ENCODE assay signal across 8 mouse cellular contexts in genomic region chr7:4995268-4996002, GRCm38 (mm10). TPM values are rescaled to one million over a fixed set of nuclear protein-coding genes. Genes with fewer than 3 reads are reported as not detected.
DNase-seq lines count a peak whose midpoint lies in the region; ATAC-seq and TF ChIP-seq lines count a peak whose summit lies in the region.

No protein-coding gene starts in this region.

- peak overlapping the region; percentile 65 for H3K4me2 ChIP-seq in liver, embryonic 11.5 days
- peak overlapping the region; percentile 93 for H3K4me2 ChIP-seq in stomach, postnatal 0 days (replicated peaks; ENCODE audit: low read depth)

- no peak for ATAC-seq in cerebellum, adult (ENCODE audit: insufficient number of reproducible peaks, low FRiP score, low TSS enrichment)
- peak; percentile 22; the same call in 1 of the 2 replicates for ATAC-seq in liver, embryonic 11.5 days (replicated peaks; ENCODE audit: low FRiP score)
- no peak for ATAC-seq in stomach, postnatal 0 days (ENCODE audit: low FRiP score, low TSS enrichment)

- no peaks in the 10 kb centered on the region for H3K9me3 ChIP-seq in liver, embryonic 11.5 days (ENCODE audit: control insufficient read depth, low read length)
- H3K9me3 ChIP-seq in stomach, postnatal 0 days (ENCODE audit: control insufficient read depth, low read length) = no peaks in the 10 kb centered on the region

- peak overlapping the region; percentile 57 for H3K9ac ChIP-seq in liver, embryonic 11.5 days (ENCODE audit: low read depth, low read length)
- peak overlapping the region; percentile 84 for H3K9ac ChIP-seq in stomach, postnatal 0 days (ENCODE audit: low read length)

- peak overlapping the region; percentile 85 for H3K4me3 ChIP-seq in cerebellum, adult 2 months (replicated peaks; ENCODE audit: insufficient read depth, low read depth, low read length)
- H3K4me3 ChIP-seq in thymus, adult 2 months (ENCODE audit: control insufficient read depth, insufficient read depth, low read length) = peak overlapping the region; percentile 90
- H3K4me3 ChIP-seq in liver, embryonic 11.5 days (ENCODE audit: low read depth, low read length) = peak overlapping the region; percentile 57
- H3K4me3 ChIP-seq in stomach, postnatal 0 days (ENCODE audit: low read depth, low read length) = peak overlapping the region; percentile 72

- H3K27me3 ChIP-seq in cerebellum, adult 2 months (ENCODE audit: control insufficient read depth, insufficient read depth, low read length) = no peaks in the 10 kb centered on the region
- no peaks in the 10 kb centered on the region for H3K27me3 ChIP-seq in thymus, adult 2 months (ENCODE audit: control insufficient read depth, insufficient read depth, low read length)
- peaks cover 46% of the 10 kb centered on the region for H3K27me3 ChIP-seq in liver, embryonic 11.5 days (replicated peaks; ENCODE audit: control insufficient read depth, insufficient read depth, low read length)
- H3K27me3 ChIP-seq in stomach, postnatal 0 days (ENCODE audit: control insufficient read depth, insufficient read depth, low read length) = no peaks in the 10 kb centered on the region

- no peak for TF ChIP-seq EP300 in stomach, postnatal 0 days (optimal IDR thresholded peaks at IDR 0.05)

- no peak for TF ChIP-seq CTCF in cerebellum, adult 2 months (IDR thresholded peaks at IDR 0.05; ENCODE audit: borderline replicate concordance, insufficient read depth, low read depth, low read length)
- TF ChIP-seq CTCF in thymus, adult 2 months (IDR thresholded peaks at IDR 0.05; ENCODE audit: borderline replicate concordance, control insufficient read depth, extremely low read depth, insufficient read depth, low read length, poor library complexity) = no peak
- no peak for TF ChIP-seq CTCF in stomach, postnatal 0 days (IDR thresholded peaks at IDR 0.05; ENCODE audit: low read depth)

- DNase-seq in cerebellum, adult 2 months = no peak
- DNase-seq in thymus, adult 2 months = peak; percentile 7
- DNase-seq in thymus, postnatal 0 days (ENCODE audit: low spot score) = no peak
- DNase-seq in liver, embryonic 11.5 days (ENCODE audit: low spot score) = no peak
- DNase-seq in stomach, postnatal 0 days (ENCODE audit: low spot score) = no peak
- DNase-seq in adrenal gland, postnatal 14 days = no peak
- no peak for DNase-seq in adrenal gland, adult 2 months

- 4% methylated on average over 19 of the region's 19 CpGs for WGBS in cerebellum, adult 2 months
- 12% methylated on average over 19 of the region's 19 CpGs for WGBS in thymus, adult 2 months
- WGBS in liver, embryonic 11.5 days = 8% methylated on average over 19 of the region's 19 CpGs
- 3% methylated on average over 19 of the region's 19 CpGs for WGBS in stomach, postnatal 0 days

- peaks cover 3% of the 10 kb centered on the region for H3K4me1 ChIP-seq in cerebellum, adult 2 months (ENCODE audit: control insufficient read depth, insufficient read depth, low read length)
- H3K4me1 ChIP-seq in thymus, adult 2 months (replicated peaks; ENCODE audit: control insufficient read depth, insufficient read depth, low read length) = peaks cover 18% of the 10 kb centered on the region
- peaks cover 5% of the 10 kb centered on the region; the same call in 1 of the 2 replicates for H3K4me1 ChIP-seq in liver, embryonic 11.5 days (replicated peaks; ENCODE audit: control insufficient read depth, insufficient read depth, low read length)
- H3K4me1 ChIP-seq in stomach, postnatal 0 days (replicated peaks; ENCODE audit: control insufficient read depth, insufficient read depth) = 0 out of 2 replicates have a peak, but pooled peaks cover 4% of the 10 kb centered on the region

- peak overlapping the region; percentile 60 for H3K27ac ChIP-seq in cerebellum, adult 2 months (ENCODE audit: insufficient read depth, low read length)
- H3K27ac ChIP-seq in thymus, adult 2 months (ENCODE audit: control insufficient read depth, insufficient read depth, low read length) = no peak overlapping the region
- no peak overlapping the region for H3K27ac ChIP-seq in liver, embryonic 11.5 days (ENCODE audit: low read depth, low read length)
- peak overlapping the region; percentile 70; the same call in 1 of the 2 replicates for H3K27ac ChIP-seq in stomach, postnatal 0 days (replicated peaks)

- TF ChIP-seq POLR2A in cerebellum, adult 2 months (IDR thresholded peaks at IDR 0.05; ENCODE audit: borderline replicate concordance, insufficient read depth, low read length) = no peak
- no peak for TF ChIP-seq POLR2A in thymus, adult 2 months (IDR thresholded peaks at IDR 0.05; ENCODE audit: control insufficient read depth, extremely low read depth, insufficient read depth, low read length, poor library complexity)

- H3K36me3 ChIP-seq in thymus, adult 2 months (ENCODE audit: control insufficient read depth, insufficient read depth, low read length) = no peaks in the 10 kb centered on the region
- peaks cover 5% of the 10 kb centered on the region; the same call in 1 of the 2 replicates for H3K36me3 ChIP-seq in liver, embryonic 11.5 days (ENCODE audit: control insufficient read depth, insufficient read depth, low read length)
- H3K36me3 ChIP-seq in stomach, postnatal 0 days (ENCODE audit: control insufficient read depth, insufficient read depth, low read length) = peaks cover 7% of the 10 kb centered on the region; the same call in 1 of the 2 replicates

RNA-seq across cellular contexts. Expression of gene Zfp579, which starts 0.5 kb away (rescaled TPM):
- 64.8 and 65.2 TPM in 2 replicates for polyA plus RNA-seq in cerebellum, adult 2 months (2012; rRNA removed)
- polyA plus RNA-seq in thymus, adult 2 months (2012; rRNA removed) = 125 and 133 TPM in 2 replicates
- 18.7 and 22.3 TPM in 2 replicates for polyA plus RNA-seq in thymus, postnatal 0 days (2015; fragmentation: Nextera tagmentation; extraction: Ambion mirVana)
- 13.7 and 16.8 TPM in 2 replicates for polyA plus RNA-seq in liver, embryonic 11.5 days (2014; fragmentation: Nextera tagmentation; extraction: Ambion mirVana)
- polyA plus RNA-seq in stomach, postnatal 0 days (2015; fragmentation: Nextera tagmentation; extraction: Ambion mirVana) = 10.9 and 15.0 TPM in 2 replicates
- total RNA-seq in adrenal gland, postnatal 14 days (2021) = 17.8 and 20.5 TPM in 2 replicates
- total RNA-seq in adrenal gland, adult 2 months (2021) = 10 to 100 TPM; 18.2 to 21.5 TPM
- polyA plus RNA-seq in adrenal gland, adult 2 months (2012; rRNA removed) = 74.5 and 94.4 TPM in 2 replicates

RNA-seq across cellular contexts. Expression of gene Zfp524, which starts 18.8 kb away (rescaled TPM):
- polyA plus RNA-seq in cerebellum, adult 2 months (2012; rRNA removed) = 14.4 and 14.9 TPM in 2 replicates
- 52.2 and 54.6 TPM in 2 replicates for polyA plus RNA-seq in thymus, adult 2 months (2012; rRNA removed)
- 14.9 and 18.2 TPM in 2 replicates for polyA plus RNA-seq in thymus, postnatal 0 days (2015; fragmentation: Nextera tagmentation; extraction: Ambion mirVana)
- polyA plus RNA-seq in liver, embryonic 11.5 days (2014; fragmentation: Nextera tagmentation; extraction: Ambion mirVana) = 13.9 and 14.0 TPM in 2 replicates
- 14.0 and 16.3 TPM in 2 replicates for polyA plus RNA-seq in stomach, postnatal 0 days (2015; fragmentation: Nextera tagmentation; extraction: Ambion mirVana)
- total RNA-seq in adrenal gland, postnatal 14 days (2021) = 11.7 and 12.9 TPM in 2 replicates
- total RNA-seq in adrenal gland, adult 2 months (2021) = 10 to 100 TPM; 13.0 to 13.8 TPM
- 35.0 and 36.4 TPM in 2 replicates for polyA plus RNA-seq in adrenal gland, adult 2 months (2012; rRNA removed)

RNA-seq across cellular contexts. Expression of gene Fiz1, which starts 19.1 kb away (rescaled TPM):
- polyA plus RNA-seq in cerebellum, adult 2 months (2012; rRNA removed) = 28.2 and 29.8 TPM in 2 replicates
- 79.3 and 85.2 TPM in 2 replicates for polyA plus RNA-seq in thymus, adult 2 months (2012; rRNA removed)
- 32.3 and 33.5 TPM in 2 replicates for polyA plus RNA-seq in thymus, postnatal 0 days (2015; fragmentation: Nextera tagmentation; extraction: Ambion mirVana)
- 37.1 and 40.8 TPM in 2 replicates for polyA plus RNA-seq in liver, embryonic 11.5 days (2014; fragmentation: Nextera tagmentation; extraction: Ambion mirVana)
- 14.9 and 17.8 TPM in 2 replicates for polyA plus RNA-seq in stomach, postnatal 0 days (2015; fragmentation: Nextera tagmentation; extraction: Ambion mirVana)
- 22.7 and 25.8 TPM in 2 replicates for total RNA-seq in adrenal gland, postnatal 14 days (2021)
- 10 to 100 TPM; 24.1 to 24.7 TPM for total RNA-seq in adrenal gland, adult 2 months (2021)
- 31.5 and 32.2 TPM in 2 replicates for polyA plus RNA-seq in adrenal gland, adult 2 months (2012; rRNA removed)

RNA-seq across cellular contexts. Expression of gene Gm44973, which starts 19.9 kb away (rescaled TPM):
- polyA plus RNA-seq in cerebellum, adult 2 months (2012; rRNA removed) = not detected in 2 replicates
- polyA plus RNA-seq in thymus, adult 2 months (2012; rRNA removed) = not detected in 2 replicates
- 2.9 and 5.4 TPM in 2 replicates for polyA plus RNA-seq in thymus, postnatal 0 days (2015; fragmentation: Nextera tagmentation; extraction: Ambion mirVana)
- 1.8 and 3.3 TPM in 2 replicates for polyA plus RNA-seq in liver, embryonic 11.5 days (2014; fragmentation: Nextera tagmentation; extraction: Ambion mirVana)
- 3.3 and 3.7 TPM in 2 replicates for polyA plus RNA-seq in stomach, postnatal 0 days (2015; fragmentation: Nextera tagmentation; extraction: Ambion mirVana)
- not detected in 2 replicates for total RNA-seq in adrenal gland, postnatal 14 days (2021)
- not detected for total RNA-seq in adrenal gland, adult 2 months (2021)
- not detected in 2 replicates for polyA plus RNA-seq in adrenal gland, adult 2 months (2012; rRNA removed)

RNA-seq across cellular contexts. Expression of gene Sbk3, which starts 24.5 kb away (rescaled TPM):
- 2.6 TPM in 2 replicates for polyA plus RNA-seq in cerebellum, adult 2 months (2012; rRNA removed)
- 0.36 and 3.7 TPM in 2 replicates for polyA plus RNA-seq in thymus, adult 2 months (2012; rRNA removed)
- not detected in 2 replicates for polyA plus RNA-seq in thymus, postnatal 0 days (2015; fragmentation: Nextera tagmentation; extraction: Ambion mirVana)
- polyA plus RNA-seq in liver, embryonic 11.5 days (2014; fragmentation: Nextera tagmentation; extraction: Ambion mirVana) = not detected in 2 replicates
- 0.04 TPM in 1 of 2 replicates, not detected in the other for polyA plus RNA-seq in stomach, postnatal 0 days (2015; fragmentation: Nextera tagmentation; extraction: Ambion mirVana)
- total RNA-seq in adrenal gland, postnatal 14 days (2021) = 0.37 and 0.64 TPM in 2 replicates
- total RNA-seq in adrenal gland, adult 2 months (2021) = under 1 TPM; 0.20 to 0.21 TPM
- polyA plus RNA-seq in adrenal gland, adult 2 months (2012; rRNA removed) = 0.17 and 0.30 TPM in 2 replicates

Comparison
In these comparisons a context has a peak if more than half of its experiments do, and no peak if none do; other contexts are left out.
1. H3K27ac ChIP-seq: peak in cerebellum, adult 2 months (single experiment) and stomach, postnatal 0 days (single experiment); none in thymus, adult 2 months (single experiment) and liver, embryonic 11.5 days (single experiment).
2. Peak in every context shown above with its lines, with median percentiles within 50 percentile points of each other: H3K4me3 ChIP-seq.